Mouse (Mus musculus) brain, adult 2 months (tissue): ENCODE data around the gene Cadm2.

Source experiments
- DNase-seq: peaks from one replicate; pipeline ENCODE4 v3.0.0; 2011; ENCODE audit warnings: low read depth, low spot score

The Cadm2 gene

GRCm38 (mm10) chr16:66968336-66968735 is 652.4 kb downstream of the Cadm2 start:
- DNase-seq, result no peak

DNA sequence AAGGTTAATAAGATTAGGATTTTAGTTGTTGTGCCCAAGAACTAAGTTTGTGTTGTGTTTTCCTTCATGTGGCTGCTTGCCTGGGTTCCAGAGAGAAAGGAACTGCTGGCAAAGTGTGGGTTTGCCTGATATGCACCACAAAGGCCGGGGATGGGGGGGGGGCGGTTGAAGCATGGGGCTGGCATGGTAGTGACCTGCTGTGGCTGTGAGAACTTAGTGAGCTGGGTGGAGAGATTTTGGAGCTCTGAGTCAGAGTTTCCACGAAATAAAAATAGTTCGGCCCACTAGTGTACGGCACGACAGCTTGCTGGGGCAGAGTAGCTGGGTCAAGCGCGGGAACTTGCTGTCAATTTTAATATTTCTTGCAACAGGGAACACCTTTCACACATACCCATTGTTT is 653.0 kb downstream of the Cadm2 start:
- DNase-seq, result peak; percentile 61

- DNase-seq, result no peak
These were observed 661.6 kb downstream of the Cadm2 start for GRCm38 (mm10) chr16:66959146-66959545.

DNA sequence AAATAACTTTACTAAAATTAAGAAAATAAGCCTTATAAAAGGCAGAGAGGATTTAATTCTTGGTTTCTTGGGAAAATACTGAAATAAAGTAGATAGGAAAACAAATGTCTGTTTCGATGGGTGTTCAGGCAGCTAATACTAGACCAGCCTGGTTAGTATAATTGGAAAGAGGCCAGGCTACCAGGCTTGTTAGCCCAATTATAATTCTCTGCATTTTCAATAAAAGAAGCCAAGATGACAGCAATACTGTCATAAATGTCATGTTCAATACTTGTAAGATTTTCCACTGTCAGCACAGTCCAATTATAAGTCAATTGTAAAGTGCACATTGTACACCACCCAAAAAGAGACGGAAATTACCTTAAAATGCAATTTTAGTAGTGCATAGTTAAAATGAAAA is 664.8 kb downstream of the Cadm2 start:
- no peak for DNase-seq

- no peak for DNase-seq
These were observed 684.4 kb downstream of the Cadm2 start for GRCm38 (mm10) chr16:66936332-66936731.

GRCm38 (mm10) chr16:66925517-66925916 is 695.2 kb downstream of the Cadm2 start:
- DNase-seq, result peak; percentile 76

DNA sequence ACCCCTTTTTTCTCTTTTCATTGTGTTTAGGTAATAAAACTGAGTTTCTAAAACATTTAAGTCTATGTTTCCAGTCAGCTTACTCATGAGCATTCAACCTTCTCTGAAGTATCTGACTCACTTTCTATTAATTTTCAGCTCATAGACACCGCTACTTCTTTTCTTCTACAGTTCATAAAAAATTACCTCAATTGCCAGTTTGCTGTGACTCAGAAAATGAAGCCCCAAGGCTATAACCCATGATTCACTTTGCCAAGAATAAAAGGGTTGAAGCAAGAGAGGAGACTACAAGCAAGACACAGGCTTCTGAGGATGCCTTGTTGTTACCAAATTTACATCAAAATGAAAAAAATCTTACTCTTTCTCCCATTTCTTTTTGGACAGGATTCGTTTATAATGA is 698.0 kb downstream of the Cadm2 start:
- peak; percentile 54 for DNase-seq

GRCm38 (mm10) chr16:66921414-66921915 is 699.2 kb downstream of the Cadm2 start:
- no peak for DNase-seq

DNA sequence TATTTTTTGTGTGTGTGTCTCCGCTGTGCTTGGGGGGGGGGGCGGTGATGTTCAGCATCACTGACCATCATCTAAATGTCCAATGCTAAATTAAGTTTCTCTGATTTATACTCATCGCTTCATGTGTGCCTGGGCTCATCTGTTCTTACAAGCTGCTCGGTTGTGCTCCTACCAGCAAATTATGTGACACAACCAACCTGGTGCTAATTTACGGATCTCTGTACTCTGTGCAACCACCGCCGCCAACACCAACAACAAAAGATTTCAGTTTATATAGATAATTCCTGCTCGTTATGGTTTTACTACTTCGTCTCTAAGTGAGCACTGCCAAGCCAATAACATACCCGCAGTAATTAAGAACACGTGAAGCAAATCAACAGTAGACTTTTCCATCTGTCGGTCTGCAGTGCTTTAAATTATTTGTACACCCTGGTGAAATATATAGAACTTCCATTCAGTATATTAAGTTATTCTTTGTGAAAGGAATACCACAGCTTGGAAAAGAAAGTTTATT is 700.8 kb downstream of the Cadm2 start:
- DNase-seq, result no peak

DNA sequence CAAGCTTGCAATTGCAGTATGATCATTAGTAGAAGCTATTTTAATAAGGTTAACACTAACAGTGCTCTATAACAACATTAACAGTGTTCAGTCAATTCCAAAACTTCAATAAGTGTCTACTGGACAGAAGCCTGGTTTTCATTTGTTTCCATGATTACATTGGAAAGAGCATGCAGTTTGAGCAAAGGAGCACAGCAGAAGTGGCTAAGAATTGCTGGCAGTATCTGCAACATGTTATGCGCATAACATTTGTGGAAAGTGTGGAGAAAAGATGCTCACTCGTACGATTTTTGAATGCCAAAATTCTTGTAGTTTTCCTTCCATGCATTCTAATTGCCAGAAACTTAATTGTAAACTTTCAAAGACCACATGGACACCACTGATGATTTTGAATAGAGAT is 718.9 kb downstream of the Cadm2 start:
- peak; percentile 45 for DNase-seq

- DNase-seq, result peak; percentile 44
These were observed 720.0 kb downstream of the Cadm2 start for GRCm38 (mm10) chr16:66900664-66901063.

GRCm38 (mm10) chr16:66892359-66892758 is 728.3 kb downstream of the Cadm2 start:
- peak; percentile 92 for DNase-seq

GRCm38 (mm10) chr16:66891559-66892247 is 729.0 kb downstream of the Cadm2 start:
- DNase-seq, result peak; percentile 51

- no peak for DNase-seq
These were observed 730.8 kb downstream of the Cadm2 start for GRCm38 (mm10) chr16:66889907-66890306.

GRCm38 (mm10) chr16:66882597-66882996 is 738.1 kb downstream of the Cadm2 start:
- DNase-seq, result peak; percentile 65

GRCm38 (mm10) chr16:66871201-66871600 is 749.5 kb downstream of the Cadm2 start:
- no peak for DNase-seq

DNA sequence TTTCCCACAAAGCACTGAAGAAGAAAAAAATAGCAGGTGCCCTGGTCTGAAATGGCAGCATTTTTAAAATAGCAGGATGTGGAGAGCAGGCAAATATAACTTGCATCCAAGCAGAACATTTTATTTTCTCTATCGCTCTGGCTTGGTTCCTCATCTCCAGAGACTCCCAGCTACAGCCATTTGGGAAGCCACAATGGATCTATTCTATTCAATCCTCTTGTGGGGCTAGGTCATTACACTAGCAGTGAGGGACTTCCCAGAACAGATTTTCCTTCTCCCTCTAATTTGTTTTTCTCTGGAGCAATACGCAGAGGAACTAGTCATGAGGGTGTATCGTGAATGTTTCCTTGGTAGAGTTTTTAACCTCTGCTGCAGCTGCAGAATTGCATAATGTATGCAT is 769.7 kb downstream of the Cadm2 start:
- peak; percentile 58 for DNase-seq

GRCm38 (mm10) chr16:66824866-66825265 is 795.8 kb downstream of the Cadm2 start:
- peak; percentile 24 for DNase-seq

DNA sequence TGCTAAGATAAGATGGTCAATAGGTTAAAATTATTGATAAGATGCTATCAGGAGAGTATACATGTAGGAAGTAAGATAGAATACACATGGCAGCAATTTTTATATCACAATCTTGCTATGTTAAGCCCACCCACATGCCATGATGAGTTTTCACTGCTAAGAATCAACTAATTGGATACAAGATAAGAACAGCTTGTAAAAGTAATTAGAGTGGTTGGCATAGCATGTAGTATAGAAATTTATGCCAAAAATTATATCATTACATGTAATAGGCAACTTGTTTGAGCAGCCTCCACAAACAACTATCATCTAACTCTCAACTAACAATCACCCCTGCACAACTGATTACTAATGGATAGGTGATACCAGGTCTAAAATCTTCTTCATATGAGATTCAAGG is 809.2 kb downstream of the Cadm2 start:
- no peak for DNase-seq

DNA sequence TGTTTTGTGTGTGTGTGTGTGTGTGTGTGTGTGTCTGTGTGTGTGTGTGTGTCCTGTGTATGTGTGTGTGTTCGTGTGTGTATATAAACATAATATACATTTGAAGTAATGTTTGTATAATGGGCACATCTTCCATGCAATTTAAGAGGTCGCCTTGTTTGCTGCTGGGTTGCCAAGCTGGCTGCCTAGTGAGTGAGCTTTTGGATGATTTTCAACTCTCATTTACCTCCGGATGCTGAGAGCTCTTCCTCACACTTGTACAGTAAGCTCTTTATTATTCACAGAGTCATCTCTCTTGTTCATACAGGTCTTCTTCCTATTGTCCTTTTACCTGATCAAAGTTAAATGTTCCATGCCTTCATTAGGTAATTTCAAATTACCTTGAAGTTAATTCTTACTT is 822.5 kb downstream of the Cadm2 start:
- DNase-seq, result peak; percentile 79

GRCm38 (mm10) chr16:66793067-66793466 is 827.6 kb downstream of the Cadm2 start:
- peak; percentile 58 for DNase-seq

GRCm38 (mm10) chr16:66771883-66772282 is 848.8 kb downstream of the Cadm2 start:
- DNase-seq, result peak; percentile 55

DNA sequence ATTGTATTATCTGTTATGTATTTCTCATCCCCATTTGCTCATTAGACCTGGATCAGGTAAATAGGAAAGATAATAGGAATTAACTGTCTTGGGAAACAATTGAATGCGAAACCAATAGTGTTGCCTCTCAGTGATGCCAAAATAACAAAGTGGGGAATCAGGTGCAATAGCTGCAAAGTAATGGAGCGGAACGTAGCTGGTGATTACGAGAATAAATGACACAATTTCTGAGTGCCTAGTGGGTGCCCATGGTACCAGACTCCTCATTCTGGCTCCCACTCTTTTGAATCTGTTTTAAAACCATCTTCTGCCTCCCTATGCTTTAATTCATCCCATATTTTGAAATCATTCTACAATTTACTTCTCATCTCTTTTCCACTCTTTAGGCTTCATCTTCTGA is 851.2 kb downstream of the Cadm2 start:
- no peak for DNase-seq
